Mouse (Mus musculus): ENCODE measurements around the gene Prune2. TPM values are rescaled to one million over a fixed set of nuclear protein-coding genes. Genes with fewer than 3 reads are reported as not detected.

Prune2 gene
- polyA plus RNA-seq, 1 experiment from 2014 or later, result 11.5 TPM

DNA sequence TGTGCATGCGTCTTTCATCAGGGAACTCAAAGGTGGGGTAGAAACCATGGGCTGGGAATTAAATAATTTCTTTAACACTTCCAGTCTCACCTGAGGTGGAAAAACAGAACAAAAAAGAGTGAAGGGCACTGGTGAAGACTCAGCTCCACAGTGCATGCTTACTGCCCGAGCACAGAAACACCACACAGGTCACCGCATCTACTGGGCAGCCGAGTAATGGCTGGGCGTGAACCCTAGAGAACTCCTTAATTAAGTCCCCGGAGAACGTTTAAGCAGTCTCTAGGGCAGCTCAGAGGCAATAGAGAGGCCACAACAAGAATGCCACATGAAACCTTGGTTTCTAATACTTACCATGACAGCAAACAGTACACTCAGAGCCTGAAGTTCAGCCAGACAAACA is 288.6 kb downstream of the Prune2 start:
- 76% methylated on average over 7 of the region's 7 CpGs for WGBS
- Histone ChIP-seq H3K4me2 (ENCODE audit: low read depth, low read length) (no peak overlapping the region), H3K4me1 (ENCODE audit: control insufficient read depth, insufficient read depth, low read length) (no peaks in the 10 kb centered on the region), H3K27me3 (ENCODE audit: control insufficient read depth, insufficient read depth, low read length) (no peaks in the 10 kb centered on the region), H3K9me3 (ENCODE audit: control insufficient read depth, low read length) (no peaks in the 10 kb centered on the region), H3K36me3 (ENCODE audit: control insufficient read depth, insufficient read depth, low read length) (no peaks in the 10 kb centered on the region), H3K4me3 (ENCODE audit: low read depth, low read length) (no peak overlapping the region), H3K9ac (replicated peaks; ENCODE audit: low read depth, low read length) (no peak overlapping the region), H3K27ac (ENCODE audit: low read depth, low read length) (no peak overlapping the region)
- no peak for ATAC-seq (ENCODE audit: low read depth)

DNA sequence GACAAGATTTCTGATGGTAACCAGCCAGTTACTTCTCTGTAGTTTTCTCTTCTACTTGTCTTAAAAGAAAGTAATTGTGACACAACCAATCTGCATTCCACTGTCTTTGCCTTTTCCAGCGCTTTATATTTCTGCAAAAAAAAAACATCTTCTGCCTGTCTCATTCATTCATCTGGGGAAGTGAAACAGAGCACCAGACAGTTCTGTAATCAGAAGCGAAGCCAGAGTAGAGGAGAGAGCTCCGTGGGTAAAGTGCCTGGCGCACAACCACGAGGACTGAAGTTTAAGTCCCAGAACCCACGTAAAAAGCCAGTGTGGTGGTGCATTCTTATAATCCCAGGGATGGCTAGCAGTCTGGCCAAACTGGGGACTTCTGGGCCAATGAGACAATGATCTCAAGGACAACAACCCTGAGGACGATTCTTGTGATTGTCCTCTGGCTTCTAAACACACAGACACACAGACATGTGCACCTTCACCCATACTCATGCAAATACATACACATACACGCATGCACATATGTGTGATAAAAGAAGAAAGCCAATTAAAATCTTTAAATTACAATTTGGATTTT is 291.5 kb downstream of the Prune2 start:
- ATAC-seq (ENCODE audit: low read depth), result no peak
- H3K4me3 ChIP-seq (ENCODE audit: low read depth, low read length), result no peak overlapping the region
- WGBS, result 89% methylated on average over 8 of the region's 8 CpGs

DNA sequence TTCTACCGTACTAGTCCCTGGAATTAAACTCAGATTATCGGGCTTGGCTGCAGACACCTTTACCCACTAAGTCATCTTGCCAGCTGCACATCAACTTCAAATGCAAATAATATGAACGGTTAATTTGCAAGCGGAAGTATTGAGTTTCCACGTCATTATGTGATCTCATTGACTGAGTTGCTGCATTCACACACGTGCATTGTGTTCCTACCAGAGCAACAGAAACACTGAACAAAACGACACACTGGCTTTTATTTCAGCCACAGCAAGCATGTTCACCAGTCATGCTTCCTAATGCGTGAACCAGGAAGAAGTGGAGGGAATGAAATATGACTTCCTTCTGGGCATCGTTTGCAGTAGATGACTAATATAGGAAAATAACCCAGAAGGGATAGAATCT is 293.8 kb downstream of the Prune2 start:
- Histone ChIP-seq H3K4me2 (ENCODE audit: low read depth, low read length) (no peak overlapping the region), H3K36me3 (ENCODE audit: control insufficient read depth, insufficient read depth, low read length) (no peaks in the 10 kb centered on the region), H3K9me3 (ENCODE audit: control insufficient read depth, low read length) (no peaks in the 10 kb centered on the region), H3K4me3 (ENCODE audit: low read depth, low read length) (no peak overlapping the region), H3K9ac (replicated peaks; ENCODE audit: low read depth, low read length) (no peak overlapping the region), H3K27ac (ENCODE audit: low read depth, low read length) (no peak overlapping the region), H3K4me1 (ENCODE audit: control insufficient read depth, insufficient read depth, low read length) (no peaks in the 10 kb centered on the region), H3K27me3 (ENCODE audit: control insufficient read depth, insufficient read depth, low read length) (no peaks in the 10 kb centered on the region)
- WGBS, result 71% methylated on average over 9 of the region's 9 CpGs
- no peak for ATAC-seq (ENCODE audit: low read depth)

More for the DNA sequence above, 291.5 kb downstream of the Prune2 start:
- no peaks in the 10 kb centered on the region for H3K4me1 ChIP-seq (ENCODE audit: control insufficient read depth, insufficient read depth, low read length)
- H3K9ac ChIP-seq (replicated peaks; ENCODE audit: low read depth, low read length), result no peak overlapping the region
- no peaks in the 10 kb centered on the region for H3K9me3 ChIP-seq (ENCODE audit: control insufficient read depth, low read length)
- no peak overlapping the region for H3K4me2 ChIP-seq (ENCODE audit: low read depth, low read length)
- H3K27ac ChIP-seq (ENCODE audit: low read depth, low read length), result no peak overlapping the region
- no peaks in the 10 kb centered on the region for H3K27me3 ChIP-seq (ENCODE audit: control insufficient read depth, insufficient read depth, low read length)
- H3K36me3 ChIP-seq (ENCODE audit: control insufficient read depth, insufficient read depth, low read length), result no peaks in the 10 kb centered on the region

DNA sequence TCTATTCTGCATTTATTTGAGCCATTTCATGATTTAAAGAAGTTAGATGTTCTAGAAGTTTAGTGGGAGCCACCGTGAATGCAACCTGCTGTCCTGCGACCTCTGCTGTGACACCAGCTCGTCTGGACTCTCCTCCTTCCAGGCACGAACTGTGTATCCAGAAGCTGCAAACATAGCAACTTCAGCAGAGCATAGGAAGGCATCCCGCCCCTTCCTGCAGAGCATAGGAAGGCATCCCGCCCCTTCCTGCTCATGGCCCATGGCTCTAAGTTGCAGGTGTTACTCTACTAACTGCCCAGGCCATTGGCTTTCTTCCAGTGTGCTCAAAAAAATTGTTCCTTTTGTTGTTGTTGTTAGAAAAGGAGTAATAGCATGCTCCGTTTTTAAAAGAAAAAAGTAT is 294.9 kb downstream of the Prune2 start:
- ATAC-seq (ENCODE audit: low read depth), result no peak
- 85% methylated on average over 7 of the region's 7 CpGs for WGBS
- no peak overlapping the region for H3K9ac ChIP-seq (replicated peaks; ENCODE audit: low read depth, low read length)
- H3K27me3 ChIP-seq (ENCODE audit: control insufficient read depth, insufficient read depth, low read length), result no peaks in the 10 kb centered on the region
- no peak overlapping the region for H3K4me2 ChIP-seq (ENCODE audit: low read depth, low read length)
- no peaks in the 10 kb centered on the region for H3K9me3 ChIP-seq (ENCODE audit: control insufficient read depth, low read length)
- no peaks in the 10 kb centered on the region for H3K4me1 ChIP-seq (ENCODE audit: control insufficient read depth, insufficient read depth, low read length)
- H3K27ac ChIP-seq (ENCODE audit: low read depth, low read length), result no peak overlapping the region
- no peaks in the 10 kb centered on the region for H3K36me3 ChIP-seq (ENCODE audit: control insufficient read depth, insufficient read depth, low read length)
- no peak overlapping the region for H3K4me3 ChIP-seq (ENCODE audit: low read depth, low read length)

DNA sequence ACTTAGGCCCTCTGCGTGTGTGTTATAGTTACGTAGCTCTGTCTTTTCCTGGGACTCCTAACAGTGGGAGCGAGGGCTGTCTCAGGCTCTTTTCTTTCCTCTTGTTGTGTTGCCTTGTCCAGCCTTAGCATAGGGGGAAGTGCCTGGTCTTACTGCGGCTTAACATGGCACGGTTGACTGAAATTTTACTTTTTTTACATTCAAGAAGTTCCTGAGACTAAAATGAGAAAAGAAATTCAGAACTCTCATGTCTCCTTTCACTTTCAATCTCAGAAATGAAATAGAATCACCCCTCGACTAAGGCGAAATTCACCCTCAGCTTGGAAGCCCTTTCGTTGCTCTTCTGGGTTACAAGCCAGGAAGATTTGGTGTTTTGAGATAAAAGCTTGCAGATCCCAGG is 295.5 kb downstream of the Prune2 start:
- Histone ChIP-seq H3K4me2 (ENCODE audit: low read depth, low read length) (no peak overlapping the region), H3K27me3 (ENCODE audit: control insufficient read depth, insufficient read depth, low read length) (no peaks in the 10 kb centered on the region), H3K4me1 (ENCODE audit: control insufficient read depth, insufficient read depth, low read length) (no peaks in the 10 kb centered on the region), H3K27ac (ENCODE audit: low read depth, low read length) (no peak overlapping the region), H3K9me3 (ENCODE audit: control insufficient read depth, low read length) (no peaks in the 10 kb centered on the region), H3K4me3 (ENCODE audit: low read depth, low read length) (no peak overlapping the region), H3K9ac (replicated peaks; ENCODE audit: low read depth, low read length) (no peak overlapping the region), H3K36me3 (ENCODE audit: control insufficient read depth, insufficient read depth, low read length) (no peaks in the 10 kb centered on the region)
- 93% methylated on average over 8 of the region's 8 CpGs for WGBS
- ATAC-seq (ENCODE audit: low read depth), result no peak

DNA sequence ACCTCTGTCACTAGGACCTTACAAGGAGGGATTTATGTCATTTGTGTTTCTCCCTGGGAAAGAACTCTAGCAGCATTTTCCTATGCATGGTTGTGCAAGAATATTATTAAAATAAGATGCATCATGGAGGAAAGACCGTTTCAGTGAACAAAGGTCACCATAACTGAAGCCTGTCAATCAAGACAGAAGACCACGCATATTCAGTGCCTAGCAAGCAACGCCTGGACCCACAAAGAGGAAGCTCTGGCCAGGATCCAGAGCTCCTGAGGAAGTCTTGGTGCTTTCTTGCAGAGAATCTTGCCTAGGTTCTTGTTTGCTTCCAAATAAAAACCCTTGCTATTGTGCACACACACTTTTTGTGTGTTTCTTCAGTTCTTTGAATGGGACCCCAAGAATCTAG is 296.9 kb downstream of the Prune2 start:
- 64% methylated on average over 3 of the region's 3 CpGs for WGBS
- no peak for ATAC-seq (ENCODE audit: low read depth)
- Histone ChIP-seq H3K4me3 (ENCODE audit: low read depth, low read length) (no peak overlapping the region), H3K27ac (ENCODE audit: low read depth, low read length) (no peak overlapping the region), H3K36me3 (ENCODE audit: control insufficient read depth, insufficient read depth, low read length) (no peaks in the 10 kb centered on the region), H3K9me3 (ENCODE audit: control insufficient read depth, low read length) (no peaks in the 10 kb centered on the region), H3K27me3 (ENCODE audit: control insufficient read depth, insufficient read depth, low read length) (no peaks in the 10 kb centered on the region), H3K4me2 (ENCODE audit: low read depth, low read length) (no peak overlapping the region), H3K9ac (replicated peaks; ENCODE audit: low read depth, low read length) (no peak overlapping the region), H3K4me1 (ENCODE audit: control insufficient read depth, insufficient read depth, low read length) (no peaks in the 10 kb centered on the region)

DNA sequence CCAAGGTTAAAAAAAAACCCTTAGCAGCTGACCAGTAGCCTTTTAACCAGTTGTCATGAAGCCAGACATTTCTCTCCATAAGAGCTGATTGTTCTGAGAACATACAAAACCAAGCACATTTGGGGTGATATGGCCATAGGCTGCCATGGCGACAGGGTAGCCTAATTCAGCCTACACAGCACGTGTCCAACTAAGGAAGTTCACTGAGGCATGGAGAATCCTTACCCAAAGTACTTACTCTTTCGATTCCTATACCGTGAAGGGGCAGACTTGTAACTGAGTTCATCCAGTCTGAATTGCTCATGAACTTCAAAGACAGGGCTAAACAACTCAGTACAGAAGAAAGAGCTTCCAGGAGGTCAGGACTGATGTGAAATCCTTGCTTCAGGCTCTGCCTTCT is 299.6 kb downstream of the Prune2 start:
- H3K9ac ChIP-seq (replicated peaks; ENCODE audit: low read depth, low read length), result no peak overlapping the region
- H3K27ac ChIP-seq (ENCODE audit: low read depth, low read length), result no peak overlapping the region
- 28% methylated on average over 4 of the region's 4 CpGs for WGBS
- no peak overlapping the region for H3K4me2 ChIP-seq (ENCODE audit: low read depth, low read length)
- no peaks in the 10 kb centered on the region for H3K4me1 ChIP-seq (ENCODE audit: control insufficient read depth, insufficient read depth, low read length)
- H3K27me3 ChIP-seq (ENCODE audit: control insufficient read depth, insufficient read depth, low read length), result no peaks in the 10 kb centered on the region
- H3K4me3 ChIP-seq (ENCODE audit: low read depth, low read length), result no peak overlapping the region
- no peaks in the 10 kb centered on the region for H3K9me3 ChIP-seq (ENCODE audit: control insufficient read depth, low read length)
- no peak for ATAC-seq (ENCODE audit: low read depth)
- H3K36me3 ChIP-seq (ENCODE audit: control insufficient read depth, insufficient read depth, low read length), result no peaks in the 10 kb centered on the region

DNA sequence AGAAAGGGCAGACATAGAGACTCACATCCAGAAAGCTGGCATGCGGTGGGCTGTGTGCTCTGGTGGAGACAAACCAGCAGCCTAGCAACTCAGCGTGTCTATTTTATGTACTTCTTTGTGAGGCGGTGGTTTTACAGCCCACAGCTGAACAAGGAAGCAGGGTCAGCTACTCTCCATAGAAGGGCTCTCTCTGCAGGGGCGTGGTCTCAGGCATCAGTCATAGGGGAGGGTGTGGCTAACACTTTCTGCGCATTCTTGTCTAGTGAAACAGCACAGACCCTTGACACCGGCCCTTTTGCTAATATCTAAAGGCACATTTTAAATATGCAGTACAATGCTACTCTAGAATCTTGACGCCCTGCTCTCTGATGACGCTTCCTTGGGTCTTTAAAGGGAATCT is 300.5 kb downstream of the Prune2 start:
- Histone ChIP-seq H3K9ac (replicated peaks; ENCODE audit: low read depth, low read length) (no peak overlapping the region), H3K27ac (ENCODE audit: low read depth, low read length) (no peak overlapping the region), H3K27me3 (ENCODE audit: control insufficient read depth, insufficient read depth, low read length) (no peaks in the 10 kb centered on the region), H3K4me3 (ENCODE audit: low read depth, low read length) (no peak overlapping the region), H3K9me3 (ENCODE audit: control insufficient read depth, low read length) (no peaks in the 10 kb centered on the region), H3K36me3 (ENCODE audit: control insufficient read depth, insufficient read depth, low read length) (no peaks in the 10 kb centered on the region), H3K4me1 (ENCODE audit: control insufficient read depth, insufficient read depth, low read length) (no peaks in the 10 kb centered on the region), H3K4me2 (ENCODE audit: low read depth, low read length) (no peak overlapping the region)
- ATAC-seq (ENCODE audit: low read depth), result peak; percentile 70
- 46% methylated on average over 8 of the region's 8 CpGs for WGBS

DNA sequence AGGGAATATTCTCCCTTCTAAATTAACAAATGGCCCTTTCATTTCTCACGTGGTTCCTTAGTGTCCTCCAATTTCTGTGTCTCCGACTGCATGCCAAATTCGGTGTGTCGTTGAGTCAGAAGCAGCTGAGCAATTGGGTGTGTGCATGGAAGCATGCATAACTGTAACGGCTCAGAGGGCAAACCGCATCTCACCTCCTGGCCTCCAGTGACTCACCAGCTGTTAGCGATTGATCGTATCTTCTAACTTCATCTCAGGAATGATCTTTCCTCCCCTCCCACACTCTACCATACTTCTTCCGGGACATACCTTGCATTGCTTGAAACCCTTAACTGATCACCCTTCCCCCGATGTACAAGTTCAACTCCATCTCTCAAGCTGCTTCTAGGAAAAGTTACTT is 300.9 kb downstream of the Prune2 start:
- Histone ChIP-seq H3K27ac (ENCODE audit: low read depth, low read length) (no peak overlapping the region), H3K9ac (replicated peaks; ENCODE audit: low read depth, low read length) (no peak overlapping the region), H3K4me2 (ENCODE audit: low read depth, low read length) (no peak overlapping the region), H3K36me3 (ENCODE audit: control insufficient read depth, insufficient read depth, low read length) (no peaks in the 10 kb centered on the region), H3K27me3 (ENCODE audit: control insufficient read depth, insufficient read depth, low read length) (no peaks in the 10 kb centered on the region), H3K9me3 (ENCODE audit: control insufficient read depth, low read length) (no peaks in the 10 kb centered on the region), H3K4me3 (ENCODE audit: low read depth, low read length) (no peak overlapping the region), H3K4me1 (ENCODE audit: control insufficient read depth, insufficient read depth, low read length) (no peaks in the 10 kb centered on the region)
- 76% methylated on average over 10 of the region's 10 CpGs for WGBS
- ATAC-seq (ENCODE audit: low read depth), result no peak; the same call in 1 of the 2 replicates

Data from neural tube, embryonic 14.5 days (tissue).